Mouse (Mus musculus) testis, adult 2 months (tissue): ENCODE data around the gene Arhgap35. TPM values are rescaled to one million over a fixed set of nuclear protein-coding genes. Genes with fewer than 3 reads are reported as not detected.

Source experiments
- H3K27ac ChIP-seq: fragments of 200-500 bp; 2 replicates; pipeline ENCODE4 v1.5.1; 2012; ENCODE audit warnings: low read depth, low read length; ENCODE audit not compliant: control insufficient read depth, insufficient read depth
- H3K27me3 ChIP-seq: fragments of 200-500 bp; 2 replicates; pipeline ENCODE4 v1.6.1; 2012; ENCODE audit warnings: mild to moderate bottlenecking, low read length, moderate library complexity; ENCODE audit not compliant: control insufficient read depth, insufficient read depth
- H3K36me3 ChIP-seq: fragments of 200-500 bp; 2 replicates; pipeline ENCODE4 v1.6.1; 2012; ENCODE audit warnings: mild to moderate bottlenecking, low read length; ENCODE audit not compliant: control insufficient read depth, insufficient read depth
- H3K4me1 ChIP-seq: fragments of 200-500 bp; 2 replicates; pipeline ENCODE4 v1.6.1; 2012; ENCODE audit warnings: low read length; ENCODE audit not compliant: control insufficient read depth, insufficient read depth
- H3K4me3 ChIP-seq: fragments of 200-500 bp; 2 replicates; pipeline ENCODE4 v1.5.1; 2012; ENCODE audit warnings: low read depth, mild to moderate bottlenecking, low read length, moderate library complexity, mixed read lengths; ENCODE audit not compliant: control insufficient read depth
- CTCF ChIP-seq: fragments of 200-500 bp; IDR thresholded peaks from 2 replicates; pipeline ENCODE4 v1.5.1; 2012; ENCODE audit warnings: low read depth, mild to moderate bottlenecking, inconsistent platforms, low read length, moderate library complexity; ENCODE audit not compliant: control insufficient read depth, insufficient read depth, insufficient replicate concordance
- POLR2A ChIP-seq: fragments of 200-500 bp; IDR thresholded peaks from 2 replicates; pipeline ENCODE4 v1.6.1; 2012; ENCODE audit warnings: low read depth, mild to moderate bottlenecking, inconsistent platforms, low read length, moderate library complexity; ENCODE audit not compliant: control insufficient read depth
- polyA plus RNA-seq: library from polyadenylated mRNA; depleted of rRNA; stranded (reverse); fragments of >200 nt; gene quantifications from 2 replicates; pipeline ENCODE4 v1.2.3, GENCODE M21; 2012; rRNA removed

The Arhgap35 gene
- polyA plus RNA-seq, 1 experiment, result 21.7 TPM

DNA sequence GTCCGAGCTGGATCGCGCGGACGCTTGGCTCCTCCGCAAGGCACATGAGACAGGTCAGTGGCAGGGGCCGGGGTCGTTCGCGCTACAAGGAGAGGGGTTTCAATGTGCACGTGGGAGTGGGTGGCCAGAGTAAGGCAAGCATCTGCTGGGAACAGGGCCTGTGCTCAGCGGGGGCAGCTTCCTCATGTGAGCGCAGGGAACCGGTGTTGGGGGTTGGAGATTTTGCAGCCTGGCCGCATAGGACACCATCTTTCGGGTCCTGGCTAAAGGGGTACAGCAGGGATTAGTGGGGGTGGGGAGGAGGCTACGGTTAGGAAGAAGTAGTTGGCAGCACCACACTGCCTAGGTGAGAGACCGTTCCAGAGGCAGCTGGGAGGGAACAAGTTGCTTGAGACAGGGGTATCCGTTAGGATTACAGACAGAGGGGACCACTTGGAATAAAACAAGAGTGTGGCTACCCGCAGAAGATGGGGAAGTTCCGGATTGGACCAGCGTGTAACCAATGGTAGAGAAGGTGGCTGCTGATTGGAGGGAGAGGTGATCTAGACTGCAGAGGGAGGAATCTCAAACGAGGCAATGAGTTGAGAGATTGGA lies 161.6 kb downstream of the Arhgap35 start:
- H3K4me1 ChIP-seq, result peaks cover 33% of the 10 kb centered on the region
- H3K36me3 ChIP-seq, result no peaks in the 10 kb centered on the region
- no peaks in the 10 kb centered on the region for H3K27me3 ChIP-seq
- peak overlapping the region; percentile 69 for H3K4me3 ChIP-seq
- no peak overlapping the region for H3K27ac ChIP-seq
- TF ChIP-seq CTCF (no peak), POLR2A (no peak)

DNA sequence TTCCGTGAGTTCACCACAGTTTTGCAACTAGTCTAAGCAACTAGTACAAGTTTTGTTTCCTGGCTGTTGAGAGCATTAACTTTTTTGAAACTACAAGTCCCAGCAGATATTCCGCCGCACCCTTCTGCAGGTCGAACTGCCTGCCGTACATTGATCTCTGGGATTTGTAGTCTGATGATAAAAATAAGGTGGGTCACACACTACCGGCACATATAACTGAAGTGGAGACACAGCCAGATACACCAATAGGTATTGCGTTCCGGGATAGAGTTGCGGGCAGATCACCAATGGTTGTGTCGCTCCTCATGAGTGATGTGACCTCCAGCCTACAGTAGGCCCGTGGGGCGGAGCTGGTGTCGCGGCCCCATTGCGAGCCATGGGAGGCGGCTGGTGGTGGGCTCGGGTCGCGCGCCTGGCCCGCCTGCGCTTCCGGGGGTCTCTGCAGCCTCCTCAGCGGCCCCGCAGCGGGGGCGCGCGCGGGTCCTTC lies 162.2 kb downstream of the Arhgap35 start, which contains the start of gene Tmem160:
Tmem160 (plus strand) TSS at position 193 of the 487 bp plus-strand sequence.
- H3K4me1 ChIP-seq, result peaks cover 33% of the 10 kb centered on the region
- peak within 1 kb of the TSS; percentile 69 for H3K4me3 ChIP-seq
- no peaks in the 10 kb centered on the region for H3K36me3 ChIP-seq
- TF ChIP-seq CTCF (no peak), POLR2A (no peak; the same call in 1 of the 2 replicates)
- no peak within 1 kb of the TSS for H3K27ac ChIP-seq
- no peaks in the 10 kb centered on the region for H3K27me3 ChIP-seq

DNA sequence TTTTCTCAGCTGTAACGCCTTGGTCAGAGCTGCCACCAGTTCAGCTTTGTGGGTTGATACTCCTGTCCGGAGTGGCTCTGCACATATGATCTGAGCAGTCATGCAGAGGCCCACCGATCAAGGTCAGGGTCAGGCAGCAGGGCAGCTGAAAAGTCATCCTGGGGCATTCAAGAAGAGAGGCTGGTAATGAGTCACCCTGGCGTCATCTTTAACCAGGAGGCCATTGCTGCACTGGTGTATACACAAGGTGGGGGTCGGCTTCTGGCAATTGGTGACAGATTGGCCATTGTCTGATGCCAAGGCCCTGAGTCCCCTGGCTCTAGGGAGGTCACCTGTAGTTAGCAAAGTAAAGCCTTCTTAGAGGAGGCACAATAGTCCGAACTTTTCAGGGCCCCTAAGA lies 163.1 kb downstream of the Arhgap35 start:
- no peak overlapping the region for H3K27ac ChIP-seq
- TF ChIP-seq POLR2A (no peak), CTCF (no peak)
- H3K4me3 ChIP-seq, result no peak overlapping the region
- no peaks in the 10 kb centered on the region for H3K27me3 ChIP-seq
- peaks cover 31% of the 10 kb centered on the region for H3K4me1 ChIP-seq
- no peaks in the 10 kb centered on the region for H3K36me3 ChIP-seq

Other genes with a start within 250 kb of the Arhgap35 start
- gene Sae1, start 227.2 kb downstream of the Arhgap35 start, polyA plus RNA-seq, result 53.7 and 61.4 TPM in 2 replicates
- 14.4 and 17.2 TPM in 2 replicates for gene Zc3h4, start 214.1 kb downstream of the Arhgap35 start, polyA plus RNA-seq
- 3.5 and 5.6 TPM in 2 replicates for gene Tmem160, start 162.2 kb downstream of the Arhgap35 start, polyA plus RNA-seq
- 0.72 and 1.4 TPM in 2 replicates for gene Npas1, start 137.3 kb downstream of the Arhgap35 start, polyA plus RNA-seq
- gene Ceacam15, start 60.7 kb upstream of the Arhgap35 start, polyA plus RNA-seq, result 0.10 TPM in 1 of 2 replicates, not detected in the other
- not detected in 2 replicates for gene Ceacam9, start 106.9 kb upstream of the Arhgap35 start, polyA plus RNA-seq
- gene Ap2s1, start 123.4 kb upstream of the Arhgap35 start, polyA plus RNA-seq, result 240 and 279 TPM in 2 replicates
- 15.2 and 17.8 TPM in 2 replicates for gene Slc1a5, start 166.3 kb upstream of the Arhgap35 start, polyA plus RNA-seq
- gene Strn4, start 200.9 kb upstream of the Arhgap35 start, polyA plus RNA-seq, result 130 and 147 TPM in 2 replicates
- gene Fkrp, start 201.7 kb upstream of the Arhgap35 start, polyA plus RNA-seq, result 3.4 and 3.6 TPM in 2 replicates
- gene Prkd2, start 227.9 kb upstream of the Arhgap35 start, polyA plus RNA-seq, result 2.8 and 4.5 TPM in 2 replicates